Mouse (Mus musculus) layer of hippocampus, adult 9-10 months (tissue): ENCODE results near the gene Asgr1.
"Not testable (repeated sequence)": the region's sequence is repeated elsewhere in the genome, so short reads cannot be mapped to it uniquely, and the experiment has no call there.

Experiments
- DNase-seq: peaks from one replicate; pipeline ENCODE4 v3.0.0; 2022; ENCODE audit warnings: low spot score

Asgr1 gene

DNA sequence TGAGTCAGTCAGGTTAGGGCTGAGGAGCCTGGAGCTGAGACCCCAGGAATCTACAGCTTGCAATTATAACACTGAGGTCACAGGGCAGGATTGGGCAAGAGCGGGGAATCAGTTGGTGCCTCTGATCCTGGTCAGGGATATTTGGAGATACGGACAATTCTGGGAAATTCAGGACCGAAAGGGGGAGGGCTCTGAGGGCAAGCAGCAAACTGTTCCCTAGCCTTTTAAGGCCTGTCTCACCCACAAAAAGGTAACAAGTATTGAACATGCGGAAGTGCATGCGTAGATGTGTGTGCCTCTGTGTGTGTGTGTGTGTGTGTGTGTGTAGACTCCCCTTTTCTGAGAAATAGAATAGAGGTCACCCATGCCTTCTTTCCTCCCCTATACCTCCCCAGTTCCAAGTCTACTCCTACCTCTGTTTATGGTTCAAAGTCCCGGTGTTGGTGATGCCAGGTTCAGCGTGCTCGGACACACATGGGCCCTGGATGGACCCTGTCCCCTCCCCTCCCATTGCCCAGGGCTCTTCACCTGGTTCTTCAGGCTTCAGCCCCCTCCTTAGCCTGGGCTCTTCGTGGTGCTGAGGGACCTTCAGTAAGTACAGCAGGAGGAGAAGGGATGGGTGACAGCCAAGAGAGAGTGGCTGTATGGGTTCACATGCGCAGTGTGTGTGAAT is at the start of gene Asgr1:
Gene Asgr1, plus strand, starts transcription at position 188 of the 673 bp plus-strand sequence.
- no peak for DNase-seq

DNA sequence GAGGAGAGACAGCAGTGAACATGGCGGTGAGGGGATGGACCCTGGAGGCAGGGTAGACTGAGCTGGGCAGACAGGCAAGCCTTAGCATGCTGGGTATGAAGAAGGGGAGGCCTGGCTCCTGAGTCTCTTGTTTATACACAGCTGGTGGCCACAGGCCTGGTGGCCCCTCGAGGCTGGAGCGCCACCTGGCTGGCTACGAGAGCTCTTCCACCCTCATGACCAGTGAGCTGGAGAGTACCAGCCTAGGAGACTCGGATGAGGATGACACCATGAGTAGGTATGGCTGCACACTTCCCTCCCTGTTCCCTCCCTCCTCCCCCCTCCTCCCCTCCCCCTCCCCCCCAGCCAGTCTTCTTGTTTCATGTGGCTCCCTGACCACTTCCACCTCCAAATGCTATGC is 48.4 kb upstream of the Asgr1 start:
- DNase-seq = no peak

DNA sequence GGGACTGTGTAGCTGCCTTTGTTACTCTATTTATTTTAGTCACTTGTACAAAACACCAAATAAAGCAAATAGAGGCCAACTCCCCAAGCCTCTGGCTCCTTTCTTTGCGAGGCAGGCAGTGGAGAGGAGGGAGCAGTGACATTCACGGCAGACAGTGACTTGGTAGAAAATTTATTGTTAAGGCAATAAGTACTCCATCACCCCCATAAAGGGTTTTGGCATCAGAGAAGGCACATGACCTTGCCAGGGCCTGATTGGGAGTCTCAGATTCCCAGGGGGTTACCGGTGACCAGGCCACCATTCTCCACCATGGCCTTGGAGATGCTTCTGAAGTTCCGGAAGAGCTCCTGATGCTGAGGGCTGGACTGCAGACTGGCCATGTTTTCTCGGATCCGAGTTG is 43.9 kb upstream of the Asgr1 start:
- DNase-seq = no peak

DNA sequence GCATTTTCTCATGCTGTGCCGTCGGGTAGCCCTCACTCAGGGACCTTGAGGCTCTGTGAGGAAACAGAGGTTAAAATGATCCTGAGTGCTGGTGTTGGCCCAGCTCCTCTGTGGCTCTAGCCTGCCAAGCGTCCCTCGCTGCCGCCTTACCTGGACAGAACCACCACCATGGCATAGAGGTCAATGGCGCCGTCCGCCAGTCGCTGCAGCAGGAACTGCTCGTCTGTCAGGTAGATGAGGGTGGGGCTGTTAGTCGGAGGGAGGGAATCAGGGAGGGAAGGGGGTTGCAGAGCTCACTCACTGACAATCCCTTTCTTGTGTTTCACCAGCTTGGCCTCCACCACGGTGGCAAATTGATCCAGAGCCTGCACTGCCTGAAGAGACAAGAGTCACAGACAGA is 43.3 kb upstream of the Asgr1 start:
- no peak for DNase-seq

DNA sequence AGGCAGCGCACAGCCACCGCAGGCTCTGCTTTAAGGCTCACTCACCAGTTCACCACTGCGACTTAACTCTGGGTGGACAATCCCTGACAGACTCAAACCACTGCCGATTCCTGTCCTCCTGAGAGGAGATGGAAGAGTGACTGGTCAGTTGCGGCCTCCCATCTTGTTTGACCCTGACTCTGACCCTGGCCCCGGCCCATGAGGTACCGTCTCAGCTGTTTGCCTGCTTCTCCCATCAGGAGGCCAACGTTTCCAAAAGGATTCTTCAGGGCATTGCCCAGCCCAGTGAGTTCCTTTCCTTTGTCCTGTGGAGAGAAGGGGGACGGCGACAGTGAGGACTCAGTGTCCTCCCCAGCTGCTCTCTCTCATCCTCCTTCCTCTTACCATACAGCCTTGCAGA is 42.9 kb upstream of the Asgr1 start:
- no peak for DNase-seq

DNA sequence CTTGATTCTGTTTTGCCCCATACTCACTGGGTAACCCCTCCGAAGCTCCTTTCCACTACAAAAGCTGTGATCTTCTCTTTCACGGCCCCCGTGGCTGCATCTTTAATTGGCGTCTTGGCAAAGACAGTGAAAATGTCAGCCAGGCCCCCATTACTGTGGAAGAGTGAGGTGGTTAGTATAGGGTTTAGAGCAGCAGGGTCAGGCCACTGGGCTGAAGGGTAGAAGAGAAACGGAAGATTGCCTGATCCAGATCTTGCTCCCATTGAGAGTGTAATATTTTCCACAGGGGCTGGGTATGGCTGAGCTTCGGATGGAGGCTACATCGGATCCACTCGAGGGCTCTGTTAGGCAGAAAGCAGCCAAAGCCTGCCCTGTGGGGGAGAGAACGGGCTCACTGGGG is 41.0 kb upstream of the Asgr1 start:
- no peak for DNase-seq

DNA sequence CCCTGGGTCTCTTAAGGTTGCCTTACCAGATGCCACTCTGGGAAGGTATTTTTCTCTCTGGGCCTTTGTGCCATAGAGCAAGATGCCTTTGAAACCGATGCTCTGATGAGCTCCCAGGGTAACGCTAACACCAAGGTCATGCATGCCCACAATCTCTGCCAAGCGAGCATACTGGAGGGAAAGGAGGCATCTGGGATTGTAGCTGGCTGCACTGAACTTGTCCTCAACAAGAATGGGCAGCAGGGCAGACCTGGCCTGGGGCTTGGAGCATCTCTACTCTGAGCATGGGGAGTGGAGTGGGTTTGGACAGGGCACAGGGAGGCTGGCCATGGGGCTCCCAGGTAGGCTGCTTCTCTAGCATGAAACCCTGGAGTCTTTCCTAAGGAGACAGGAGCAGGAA is 40.5 kb upstream of the Asgr1 start:
- no peak for DNase-seq

DNA sequence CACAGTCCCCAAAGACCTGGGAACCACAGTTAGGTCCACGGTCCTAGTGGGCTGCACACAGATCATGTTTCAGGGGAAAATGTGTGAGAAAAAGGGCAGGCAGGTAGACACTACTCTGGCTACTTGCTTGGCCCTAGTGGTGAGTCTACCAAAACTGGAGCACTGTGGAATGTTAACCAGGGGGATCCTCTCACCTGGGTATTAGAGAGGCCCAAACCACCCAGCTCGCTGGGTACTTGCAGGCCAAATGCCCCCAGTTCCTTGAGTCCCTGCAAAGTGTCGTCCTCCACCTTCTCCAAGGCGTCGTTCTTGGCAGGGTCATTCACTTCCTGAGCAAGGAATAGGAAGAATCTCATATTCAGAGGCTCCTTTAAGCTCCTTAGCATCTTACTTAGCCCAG is 39.8 kb upstream of the Asgr1 start:
- no peak for DNase-seq

DNA sequence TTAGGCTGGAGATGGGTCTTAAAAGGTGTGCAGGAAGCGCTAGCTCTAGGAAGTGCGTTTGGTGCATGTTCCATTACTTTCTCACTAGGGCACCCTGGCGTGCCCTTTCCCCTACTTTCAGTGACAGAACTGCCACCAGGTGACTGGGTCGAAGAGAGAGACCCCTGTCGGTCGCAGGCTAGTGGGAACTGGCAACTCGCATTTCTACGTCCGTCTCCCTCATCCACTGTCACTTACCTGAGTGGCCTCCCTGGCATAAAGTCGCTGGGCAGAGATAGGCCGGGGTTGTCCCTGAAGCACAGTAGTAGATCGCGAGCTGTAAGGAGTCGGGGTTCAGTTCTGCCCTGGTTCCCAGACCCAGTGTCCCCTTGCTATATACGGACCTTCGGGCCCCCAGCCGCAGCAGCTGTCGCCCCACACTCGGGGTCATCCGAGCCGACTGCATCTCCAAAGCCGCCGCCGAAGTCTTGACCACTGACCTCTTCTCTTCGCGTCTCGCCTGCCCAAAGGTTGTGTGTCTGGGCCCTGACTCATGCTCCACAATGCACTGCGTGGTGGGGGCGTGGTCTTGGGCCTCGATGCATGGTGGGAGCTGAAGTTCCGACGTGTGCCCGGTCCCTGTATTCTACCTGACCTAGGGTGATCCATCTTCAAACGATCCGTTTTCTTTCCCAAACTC is 38.9 kb upstream of the Asgr1 start, which contains the start of gene Acadvl:
Gene Acadvl, minus strand, starts transcription at position 532 of the 679 bp plus-strand sequence.
- DNase-seq = no peak

DNA sequence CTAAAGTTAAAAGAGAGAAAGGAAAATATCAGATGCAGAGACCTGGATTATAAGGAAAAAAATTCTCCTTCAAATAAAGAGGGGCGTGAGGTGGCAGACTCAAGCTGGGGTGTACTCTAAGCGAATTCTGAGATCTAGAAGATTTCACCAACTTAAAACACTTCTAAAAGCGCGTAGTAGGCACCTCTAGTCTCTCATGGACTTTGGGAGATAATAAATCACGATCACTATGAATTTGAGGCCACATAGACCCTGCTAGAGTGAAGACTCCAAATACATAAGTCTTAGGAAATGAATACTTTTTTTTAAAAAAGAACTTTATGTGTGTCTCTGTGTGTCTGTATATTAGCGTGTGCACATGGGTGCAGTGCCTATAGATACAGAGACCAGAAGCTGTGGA is 38.2 kb upstream of the Asgr1 start:
- no peak for DNase-seq

DNA sequence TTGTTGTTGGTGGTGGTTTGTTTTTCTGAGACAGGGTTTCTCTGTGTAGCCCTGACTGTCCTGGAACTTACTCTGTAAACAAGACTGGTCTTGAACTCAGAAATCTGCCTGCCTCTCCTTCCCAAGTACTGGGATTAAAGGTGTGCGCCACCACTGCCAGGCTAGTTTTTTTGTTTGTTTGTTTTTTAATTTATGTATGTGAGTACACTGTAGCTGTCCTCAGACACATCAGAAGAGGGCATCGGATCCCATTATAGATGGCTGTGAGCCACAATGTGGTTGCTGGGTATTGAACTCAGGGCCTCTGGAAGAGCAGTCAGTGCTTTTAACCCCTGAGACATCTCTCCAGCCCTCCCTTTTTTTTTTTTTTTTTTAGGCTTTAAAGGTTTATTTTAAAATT is 37.7 kb upstream of the Asgr1 start:
- DNase-seq = not testable (repeated sequence)

DNA sequence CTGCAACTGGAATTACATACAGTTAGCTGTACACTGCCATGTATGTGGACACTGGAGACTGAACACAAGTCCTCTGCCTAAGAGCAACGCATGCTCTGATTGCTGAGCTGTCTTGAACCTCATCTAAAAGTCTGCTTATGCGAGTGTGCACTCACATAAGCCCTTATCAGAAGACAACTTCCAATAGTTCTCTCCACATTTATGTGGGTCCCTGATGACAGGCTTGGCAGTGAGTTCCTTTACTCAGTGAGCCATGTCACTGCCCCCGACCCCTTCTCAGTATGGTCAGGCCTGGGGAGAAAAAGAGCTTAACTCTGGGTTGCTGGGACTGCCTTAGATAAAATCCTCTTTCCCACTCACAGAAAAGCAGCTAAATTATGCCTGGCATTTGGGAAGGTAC is 37.2 kb upstream of the Asgr1 start, which contains the start of gene Dlg4:
Gene Dlg4, plus strand, starts transcription at position 274 of the 400 bp plus-strand sequence.
- no peak for DNase-seq

DNA sequence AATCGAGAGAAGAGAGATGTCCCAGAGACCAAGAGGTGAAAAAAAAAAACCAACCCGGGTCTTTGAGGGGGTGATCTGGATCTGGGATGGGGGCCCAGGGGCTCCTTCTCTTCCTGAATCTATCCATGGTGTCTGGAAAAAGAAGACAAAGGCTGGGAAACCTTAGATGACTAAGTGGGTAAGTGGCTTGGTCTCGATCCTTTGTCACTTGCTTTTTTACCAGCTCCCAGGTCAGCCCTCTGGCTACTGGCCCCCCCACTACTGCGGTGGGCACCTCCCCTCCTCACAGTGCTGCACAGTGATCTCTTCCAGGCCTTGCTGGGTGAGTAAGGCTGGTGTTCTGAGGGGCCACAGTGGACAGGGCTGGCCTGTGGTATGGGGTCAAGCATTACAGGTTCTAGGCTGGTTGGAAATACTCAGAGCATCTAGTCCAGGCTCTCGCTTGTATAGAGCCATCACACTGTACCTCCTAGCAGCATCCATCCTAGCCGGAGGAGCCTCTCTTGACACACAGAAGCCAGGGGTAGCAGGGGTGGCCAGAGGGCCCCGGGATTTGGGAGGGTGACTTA is 36.6 kb upstream of the Asgr1 start:
- no peak for DNase-seq

DNA sequence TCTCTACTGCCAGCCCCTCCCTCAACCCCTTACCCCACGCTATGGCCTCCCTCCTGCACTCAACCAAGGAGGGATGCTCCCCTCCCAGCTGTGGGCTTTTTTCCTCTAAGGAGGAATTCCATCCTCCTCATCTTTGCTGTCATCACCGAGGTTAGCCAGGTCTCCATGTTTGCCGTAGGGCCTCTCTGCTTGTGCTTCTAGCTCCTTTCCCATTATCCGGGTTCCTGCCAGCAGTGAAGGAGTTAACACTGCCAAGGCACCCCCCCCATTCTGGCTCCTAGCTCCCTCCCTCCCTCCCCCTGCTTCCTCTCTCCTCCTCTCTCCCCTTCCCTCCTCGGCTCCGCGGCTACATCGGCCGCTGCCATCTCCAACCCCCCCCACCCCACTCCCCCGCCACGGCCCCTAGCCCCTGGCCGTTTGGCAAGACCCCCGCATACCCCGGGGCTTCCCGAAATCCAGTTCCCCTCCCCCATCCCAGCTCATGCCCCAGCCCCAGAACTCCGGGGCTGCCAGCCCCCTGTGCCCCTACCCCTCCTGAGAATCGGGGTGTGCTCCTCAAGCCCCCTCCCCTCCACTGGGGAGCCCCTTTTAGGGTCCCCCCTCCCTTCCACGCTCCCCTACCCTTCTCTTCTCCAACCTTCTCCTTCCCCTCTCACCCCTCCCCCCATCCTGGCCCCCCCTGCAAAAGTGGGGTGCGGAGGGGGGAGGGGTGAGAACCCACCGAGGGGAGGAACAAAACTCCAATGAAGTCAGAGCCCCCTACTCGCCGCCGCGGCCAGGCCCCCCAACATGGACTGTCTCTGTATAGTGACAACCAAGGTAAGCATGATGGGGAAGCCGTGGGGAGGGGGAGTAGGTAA is 35.5 kb upstream of the Asgr1 start:
- DNase-seq = no peak

DNA sequence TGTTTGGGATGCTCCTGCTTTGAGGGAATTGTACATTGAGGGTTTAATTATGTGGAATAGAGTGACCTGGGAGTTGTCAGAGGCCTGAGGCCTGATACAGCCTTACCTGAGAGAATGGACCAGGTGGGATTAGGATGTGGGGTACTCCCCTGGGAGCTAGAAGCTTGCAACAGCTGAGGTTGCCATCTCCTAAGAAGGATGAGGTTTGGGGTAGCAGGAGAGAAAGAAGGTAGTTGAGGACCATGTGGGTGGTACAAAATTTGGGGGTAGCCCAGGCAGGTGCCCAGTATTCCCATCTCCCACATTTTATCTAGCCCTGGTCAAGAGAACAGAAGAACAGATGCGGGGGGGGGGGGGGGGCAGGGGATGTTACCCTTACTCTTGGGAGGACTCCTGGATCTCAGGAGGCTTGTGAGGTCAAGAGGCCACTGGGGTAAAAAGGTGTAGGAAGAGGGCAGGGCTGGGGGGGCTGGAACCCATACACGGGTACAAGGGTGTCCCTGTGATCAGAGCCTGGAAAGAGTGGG is 34.3 kb upstream of the Asgr1 start:
- no peak for DNase-seq

DNA sequence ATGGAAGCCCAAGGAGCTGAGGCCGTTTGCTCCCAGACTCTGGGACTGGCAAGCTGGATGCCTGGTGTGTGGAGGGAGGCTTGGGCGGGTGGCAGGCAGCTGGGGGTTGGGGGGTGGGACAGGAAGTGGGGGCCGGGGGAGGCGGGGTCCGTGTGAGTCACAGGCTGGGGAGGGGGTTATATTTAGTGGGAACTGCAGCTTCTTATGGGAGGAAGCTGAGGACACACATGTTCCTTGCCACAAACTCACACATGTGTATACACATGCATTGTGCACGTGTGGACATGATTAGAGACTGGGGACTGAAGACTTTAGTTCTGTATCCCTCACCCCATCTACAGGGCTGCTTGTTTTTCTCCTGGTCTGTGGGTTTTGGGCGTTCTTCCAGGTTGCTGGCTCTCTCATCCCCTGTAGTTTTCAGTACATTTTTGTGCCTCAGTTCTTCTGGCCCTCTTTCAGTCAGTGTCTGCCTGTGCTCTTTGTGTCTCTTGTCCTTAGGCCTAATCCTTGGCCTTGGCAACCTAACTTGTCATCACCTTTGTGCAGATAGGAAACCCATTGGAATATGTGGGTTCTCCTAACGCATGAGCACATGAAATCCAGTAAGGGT is 33.8 kb upstream of the Asgr1 start:
- no peak for DNase-seq

DNA sequence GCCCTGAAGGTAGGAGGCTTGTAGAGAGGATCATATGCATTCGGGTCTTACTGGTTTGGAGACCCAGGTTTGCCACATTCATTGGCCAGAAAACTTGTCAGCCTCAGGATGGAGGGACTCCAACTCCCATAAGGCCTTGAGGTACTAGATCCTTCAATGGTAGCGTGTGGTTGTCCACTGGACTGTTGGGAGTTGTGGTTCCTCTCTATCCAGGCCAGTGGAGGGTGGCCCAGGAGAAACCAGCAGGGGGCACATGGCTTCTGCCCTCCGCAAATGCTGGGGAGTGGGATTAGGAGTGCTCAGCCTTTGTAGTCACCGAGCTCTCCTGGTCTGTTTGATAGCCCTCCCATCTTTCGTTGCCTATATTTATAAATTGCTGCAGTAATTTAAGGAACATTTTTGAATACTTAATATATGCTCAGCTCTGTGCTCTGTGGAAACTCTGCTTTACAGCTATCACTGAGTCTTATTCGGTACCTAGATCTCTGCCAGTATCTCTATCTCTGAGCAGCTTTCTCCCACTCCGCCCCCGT is 33.1 kb upstream of the Asgr1 start:
- no peak for DNase-seq

DNA sequence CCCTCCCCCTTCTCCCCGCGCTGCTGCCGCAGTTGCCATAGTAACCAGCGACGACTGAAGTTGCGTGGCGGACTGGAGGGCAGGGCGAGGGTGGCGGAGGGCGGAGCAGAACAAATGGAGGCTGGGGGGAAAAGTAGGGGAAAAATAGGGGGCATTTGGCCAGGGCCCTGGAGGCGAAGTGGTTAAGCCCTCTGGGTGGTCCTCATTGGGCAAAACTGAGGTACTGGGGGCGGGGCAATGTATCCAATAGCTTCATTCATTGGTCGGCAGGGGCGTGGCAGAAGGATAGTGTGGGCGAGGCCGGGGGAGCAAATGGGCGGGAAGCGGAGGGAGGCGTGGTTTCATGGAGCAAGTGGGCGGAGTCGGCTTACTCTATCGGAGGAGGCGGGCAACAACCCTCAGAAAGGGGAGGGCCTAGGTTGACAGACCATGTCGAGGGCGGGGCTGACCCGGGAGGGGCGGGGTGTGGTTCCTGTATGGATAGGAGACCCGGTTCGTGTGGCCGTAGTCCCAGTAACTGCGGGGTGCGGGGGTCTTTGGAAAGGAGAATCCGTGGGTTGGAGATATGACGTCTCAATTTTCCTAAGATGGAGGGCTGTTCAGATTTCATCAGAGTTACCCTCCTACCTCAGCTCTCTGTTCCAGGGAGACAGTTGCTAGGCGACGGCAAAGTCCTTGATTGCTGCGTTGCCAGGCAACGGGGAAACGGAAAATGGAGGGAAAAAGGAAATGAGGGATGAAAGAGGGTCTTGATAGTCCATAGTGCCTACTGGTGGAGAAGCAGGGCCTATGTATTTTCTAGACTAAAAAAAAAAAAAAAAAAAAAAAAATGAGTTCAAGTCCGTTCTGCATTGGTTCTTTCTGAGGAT is 32.4 kb upstream of the Asgr1 start:
- DNase-seq = peak; percentile 98

DNA sequence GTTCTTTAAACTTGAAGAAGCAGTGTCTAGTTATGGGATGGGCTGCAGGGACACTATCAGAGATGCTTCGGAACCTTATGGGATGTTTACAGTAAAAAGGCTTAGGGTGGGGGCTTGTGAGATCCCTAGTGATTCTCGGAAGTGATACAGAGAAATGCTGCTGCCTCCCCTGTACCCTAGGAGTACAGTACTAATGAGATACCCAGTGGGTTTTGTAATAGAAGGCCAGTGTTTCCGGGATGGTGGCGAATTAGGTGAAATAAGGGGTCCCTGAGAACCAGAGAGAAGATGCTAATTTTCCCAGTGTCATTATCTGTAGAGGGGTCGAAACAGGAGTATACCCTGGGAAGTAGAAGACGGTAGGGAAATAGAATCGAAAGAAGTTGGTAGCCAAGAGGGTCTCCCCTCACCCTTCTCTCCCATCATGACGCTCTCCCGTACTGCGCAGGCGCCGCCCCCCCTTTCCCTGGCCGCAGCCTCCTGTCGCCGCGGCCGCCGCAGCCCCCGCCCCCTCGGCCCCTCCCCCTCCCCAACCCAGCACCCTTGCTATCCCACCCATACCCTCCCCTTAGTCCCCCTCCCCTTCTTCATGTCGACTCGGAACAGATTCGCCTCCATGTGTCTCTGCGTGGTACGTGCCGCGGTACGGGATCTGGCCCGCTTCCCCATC is 30.3 kb upstream of the Asgr1 start:
- DNase-seq = no peak

DNA sequence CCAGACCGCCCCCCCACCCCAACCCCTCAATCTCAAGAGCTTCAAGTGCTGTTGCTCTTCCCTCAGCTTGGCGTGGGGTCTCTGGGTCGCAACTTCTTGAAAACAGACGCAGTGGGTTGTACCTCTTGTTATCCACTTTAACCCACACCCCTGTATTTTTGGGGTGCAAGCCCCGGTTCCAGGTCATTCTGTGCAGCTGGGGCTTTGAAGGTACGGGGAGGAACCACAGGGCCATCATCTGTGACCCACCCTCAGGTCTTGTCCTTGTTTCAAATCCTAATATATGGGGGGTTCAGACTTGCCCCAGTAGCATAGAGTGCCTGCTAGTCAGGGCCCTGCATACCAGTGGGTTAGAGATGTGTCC is 29.8 kb upstream of the Asgr1 start:
- DNase-seq = no peak
